Mouse (Mus musculus) adrenal gland (tissue): ENCODE measurements around the gene Gm36079.
"Not testable (repeated sequence)": the region's sequence is repeated elsewhere in the genome, so short reads cannot be mapped to it uniquely, and the experiment has no call there.

Source experiments
- intact Hi-C: fragments of 180-260 bp; cut with DNase I; formaldehyde crosslinking; loops from one replicate; pipeline ENCODE4 v1.15.1; 2025

The Gm36079 gene

GRCm38 (mm10) chr13:120021477-120021876 lies 5.3 kb downstream of the Gm36079 start:
- intact Hi-C loops: not testable (repeated sequence)

DNA sequence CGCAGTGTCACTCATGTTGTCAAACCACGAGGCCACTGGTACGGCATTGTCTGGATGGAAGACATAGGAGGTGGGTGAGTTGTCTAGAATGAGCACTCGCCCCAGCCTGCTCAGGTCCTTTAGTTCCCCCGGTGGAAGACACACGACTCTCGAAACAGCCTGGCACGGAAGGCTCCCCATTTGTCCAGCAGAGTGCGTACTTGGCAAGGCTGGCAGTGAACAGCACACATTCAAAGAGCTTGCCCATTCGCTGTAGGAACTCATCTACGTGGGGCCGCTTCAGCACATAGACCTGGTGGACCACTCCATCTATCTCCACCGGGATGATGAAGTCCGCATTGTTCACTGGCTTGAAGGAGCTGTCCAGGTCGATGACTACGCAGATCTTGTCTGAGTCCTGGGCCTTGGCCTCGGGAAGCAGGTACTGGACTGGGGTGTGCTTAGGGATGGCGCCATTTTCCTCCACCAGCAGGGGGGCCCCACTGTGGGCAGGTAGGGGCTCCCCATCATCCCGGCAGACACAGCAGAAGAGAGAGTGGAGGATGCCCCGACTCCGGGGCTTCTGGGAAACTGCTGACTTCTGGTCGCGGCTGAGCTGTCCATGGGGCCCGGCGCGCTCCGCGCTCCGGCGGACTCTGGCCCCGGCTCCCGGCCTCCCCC lies 11.3 kb downstream of the Gm36079 start:
- intact Hi-C loops: not testable (repeated sequence)

- intact Hi-C loops: not testable (repeated sequence)
These were observed 12.8 kb downstream of the Gm36079 start for GRCm38 (mm10) chr13:120013962-120014361.

GRCm38 (mm10) chr13:120013544-120013943 lies 13.3 kb downstream of the Gm36079 start:
- intact Hi-C loops: not testable (repeated sequence)

DNA sequence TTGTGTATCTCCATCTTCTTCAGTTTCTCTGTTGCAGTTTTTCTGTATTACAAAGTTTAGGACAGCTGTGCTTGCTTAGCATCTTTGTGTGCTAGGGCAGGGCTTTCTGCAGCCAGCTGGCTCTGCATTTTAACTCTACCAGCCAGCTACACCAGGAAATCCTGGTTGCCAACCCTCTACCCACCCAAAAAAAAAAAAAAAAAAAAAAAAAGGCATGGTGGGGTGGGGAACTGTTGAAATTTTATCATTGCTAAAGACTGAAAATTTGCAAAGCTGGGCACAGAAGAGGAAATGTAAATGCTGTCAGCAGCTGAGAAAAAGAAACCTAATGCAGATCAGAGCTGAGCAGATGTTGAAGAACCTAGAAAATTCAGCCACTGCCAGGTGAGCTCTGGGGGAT lies 16.7 kb downstream of the Gm36079 start:
- intact Hi-C loops: not testable (repeated sequence)

- intact Hi-C loops: not testable (repeated sequence)
These were observed 27.6 kb downstream of the Gm36079 start for GRCm38 (mm10) chr13:119999215-119999614.

DNA sequence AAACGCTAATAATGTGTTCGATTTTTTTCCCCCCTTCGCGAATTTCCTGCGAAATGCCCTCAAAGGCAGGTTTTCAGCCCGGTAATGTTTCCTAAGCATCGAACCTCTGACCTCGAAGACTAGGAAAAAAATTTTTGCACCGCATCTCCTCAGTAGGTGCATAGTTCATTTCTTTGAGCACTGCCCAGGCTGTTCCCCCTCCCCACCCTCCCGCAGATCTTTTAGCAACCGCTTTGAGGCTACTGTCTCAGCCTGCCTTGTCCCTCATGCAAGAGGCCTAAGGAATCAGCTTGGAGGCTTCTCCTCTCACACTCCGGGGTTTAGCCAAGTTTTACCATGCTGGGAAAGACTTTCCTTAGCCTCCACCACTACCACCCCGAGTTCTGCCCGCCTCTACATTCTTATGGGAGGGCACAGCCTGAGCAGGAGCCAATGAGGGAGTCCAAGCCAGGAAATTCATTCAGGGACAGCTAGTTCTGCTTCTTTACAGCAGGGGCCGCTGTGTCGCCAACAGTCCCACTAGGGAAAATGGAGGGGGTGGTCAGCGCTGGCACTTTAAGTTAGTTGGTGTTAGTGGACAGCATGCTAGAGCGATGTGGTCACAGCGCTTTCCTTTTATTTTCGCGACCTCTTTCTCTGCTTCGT lies 28.2 kb downstream of the Gm36079 start:
- intact Hi-C loops: not testable (repeated sequence)

- intact Hi-C loops: not testable (repeated sequence)
These were observed 34.8 kb downstream of the Gm36079 start for GRCm38 (mm10) chr13:119991917-119992496.

GRCm38 (mm10) chr13:119991264-119991663 lies 35.5 kb downstream of the Gm36079 start:
- intact Hi-C loops: not testable (repeated sequence)
